Mouse (Mus musculus): ENCODE measurements at regions not wholly inside any gene's neighbourhood (a gene's known extent, or its start where the extent isn't known, plus 50 kb on each side); places are given as distances from the start of the nearest gene placed in this dataset.
A peak's percentile ranks its signal among the peaks of the same experiment; 100 is the strongest.

GRCm38 (mm10) chr1:88575291-88575690, 65.4 kb upstream of the Glrp1 start:
- DNase-seq: no peak

DNA sequence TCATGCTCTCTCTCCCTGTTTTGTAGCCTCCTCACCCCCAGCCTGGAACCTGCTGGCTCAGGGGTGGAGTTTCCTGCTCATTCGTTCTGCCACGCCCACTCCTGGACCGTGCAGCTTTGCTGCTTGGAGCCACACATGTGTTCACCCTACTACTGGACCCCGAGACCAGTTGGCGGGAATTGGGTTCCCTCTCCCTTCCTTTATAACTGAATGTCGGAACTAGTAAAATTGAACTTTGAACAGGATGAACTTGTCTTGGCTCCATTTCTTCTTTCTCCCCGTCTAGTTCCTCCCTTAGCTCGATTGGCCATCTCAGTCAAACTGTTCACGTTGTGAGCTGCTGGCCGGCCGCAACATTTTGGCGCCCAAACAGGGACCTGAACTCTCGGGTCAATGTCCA, 62.3 kb upstream of the Glrp1 start:
- no peak for DNase-seq

DNA sequence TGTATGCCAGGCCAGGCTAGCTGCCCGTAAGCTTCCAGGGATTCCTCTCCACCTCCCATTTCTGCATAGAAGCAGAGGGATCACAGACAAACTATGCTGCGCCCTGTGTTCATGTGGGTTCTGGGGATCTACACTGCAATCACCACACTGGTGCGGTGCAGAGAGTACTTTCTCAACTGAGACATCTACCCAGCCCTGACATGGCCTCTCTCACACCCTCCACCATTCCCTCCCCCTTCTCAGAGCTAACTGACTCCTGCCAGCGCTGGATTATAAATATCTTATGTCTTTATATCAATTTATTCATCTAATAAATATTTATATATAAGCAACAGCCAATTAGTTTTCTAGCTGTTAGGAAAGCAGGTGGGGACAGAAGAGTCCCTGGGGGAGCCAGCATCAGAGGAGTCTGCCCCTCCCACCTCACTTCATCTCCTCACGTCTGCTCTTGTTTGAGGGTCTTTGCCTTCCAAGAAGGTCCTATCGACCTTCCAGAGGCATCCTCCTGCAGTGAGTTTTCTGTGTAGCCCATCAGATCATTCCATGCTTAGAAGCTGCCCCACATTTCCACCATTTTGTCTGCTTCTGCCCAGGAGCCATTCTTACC, 58.7 kb upstream of the Glrp1 start:
- DNase-seq: no peak

DNA sequence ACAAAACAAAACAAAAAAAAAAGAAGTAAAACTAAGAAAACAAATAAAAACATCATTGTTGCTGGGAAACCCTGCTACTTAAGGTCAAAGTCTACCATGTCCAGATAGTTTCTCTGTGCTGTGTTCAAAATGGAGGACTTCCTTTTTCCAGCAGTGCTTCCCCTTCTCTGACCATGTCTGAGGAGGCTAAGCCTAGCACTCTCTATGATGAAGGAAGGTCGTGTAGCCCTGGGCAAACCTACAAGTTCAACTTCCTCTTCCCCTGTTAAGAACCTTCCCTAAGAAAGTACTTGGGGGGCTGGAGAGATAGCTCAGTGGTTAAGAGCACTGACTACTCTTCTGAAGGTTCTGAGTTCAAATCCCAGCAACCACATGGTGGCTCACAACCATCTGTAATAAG, 57.3 kb upstream of the Glrp1 start:
- DNase-seq: no peak

- no peak for DNase-seq
These were observed 56.6 kb upstream of the Glrp1 start for GRCm38 (mm10) chr1:88566426-88566825.

- no peak for DNase-seq
These were observed 55.0 kb upstream of the Glrp1 start for GRCm38 (mm10) chr1:88564825-88565224.

DNA sequence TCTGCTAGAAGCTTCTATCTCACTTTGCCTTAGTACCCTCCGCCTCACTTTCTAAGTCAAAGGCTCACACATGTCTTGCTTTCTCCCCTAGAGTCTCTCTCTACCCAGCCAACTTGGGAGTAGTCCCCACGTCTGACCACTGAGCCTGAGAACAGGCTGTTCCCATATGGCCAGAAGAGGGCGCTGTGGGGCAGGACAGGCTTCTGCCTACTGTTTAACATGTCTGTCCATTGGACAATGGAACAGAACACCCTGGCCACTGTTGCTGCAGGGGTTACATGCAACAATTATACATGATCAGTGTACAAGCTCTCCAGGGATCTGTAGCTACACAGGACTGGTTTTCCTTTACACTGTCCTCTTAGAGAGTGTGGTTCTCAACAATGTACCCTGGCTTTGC, 52.5 kb upstream of the Glrp1 start:
- DNase-seq: peak; percentile 96

- peak; percentile 89 for DNase-seq
These were observed 50.9 kb upstream of the Glrp1 start for GRCm38 (mm10) chr1:88560771-88561170.
